Mouse (Mus musculus) midbrain, embryonic 10.5 days (tissue): ENCODE data around the gene Cbarp. TPM values are rescaled to one million over a fixed set of nuclear protein-coding genes. Genes with fewer than 3 reads are reported as not detected.

Experiments used
- polyA plus RNA-seq: library from polyadenylated mRNA; unstranded; fragments of >200 nt; fragmentation: Nextera tagmentation; extraction: Ambion mirVana; gene quantifications from 2 replicates; pipeline ENCODE4 v1.2.1, GENCODE M21; 2016

Cbarp gene
- polyA plus RNA-seq, 1 experiment from 2014 or later, result 7.8 TPM

Other genes starting within 250 kb of the Cbarp start
- gene Cfd, start 250.0 kb downstream of the Cbarp start, polyA plus RNA-seq, result not detected in 2 replicates
- 69.8 and 70.8 TPM in 2 replicates for gene Med16, start 231.9 kb downstream of the Cbarp start, polyA plus RNA-seq
- 2.0 and 5.5 TPM in 2 replicates for gene Gm26602, start 230.0 kb downstream of the Cbarp start, polyA plus RNA-seq
- gene Kiss1r, start 223.9 kb downstream of the Cbarp start, polyA plus RNA-seq, result 1.0 and 1.2 TPM in 2 replicates
- gene R3hdm4, start 219.6 kb downstream of the Cbarp start, polyA plus RNA-seq, result 126 and 154 TPM in 2 replicates
- 12.5 and 13.4 TPM in 2 replicates for gene Arid3a, start 213.8 kb downstream of the Cbarp start, polyA plus RNA-seq
- gene Wdr18, start 180.7 kb downstream of the Cbarp start, polyA plus RNA-seq, result 136 and 155 TPM in 2 replicates
- 0.25 and 0.30 TPM in 2 replicates for gene Grin3b, start 170.1 kb downstream of the Cbarp start, polyA plus RNA-seq
- gene Tmem259, start 156.5 kb downstream of the Cbarp start, polyA plus RNA-seq, result 11.0 TPM in 2 replicates
- 198 and 199 TPM in 2 replicates for gene Cnn2, start 152.3 kb downstream of the Cbarp start, polyA plus RNA-seq
- 3.2 and 4.8 TPM in 2 replicates for gene Abca7, start 144.3 kb downstream of the Cbarp start, polyA plus RNA-seq
- gene Arhgap45, start 124.2 kb downstream of the Cbarp start, polyA plus RNA-seq, result 7.9 and 8.0 TPM in 2 replicates
- 233 and 276 TPM in 2 replicates for gene Polr2e, start 101.0 kb downstream of the Cbarp start, polyA plus RNA-seq
- gene Gpx4, start 93.7 kb downstream of the Cbarp start, polyA plus RNA-seq, result 702 and 747 TPM in 2 replicates
- 15.0 and 15.2 TPM in 2 replicates for gene Sbno2, start 35.3 kb downstream of the Cbarp start, polyA plus RNA-seq
- gene Stk11, start 25.0 kb downstream of the Cbarp start, polyA plus RNA-seq, result 18.0 and 19.7 TPM in 2 replicates
- gene Atp5d, start 2.2 kb downstream of the Cbarp start, polyA plus RNA-seq, result 463 and 481 TPM in 2 replicates
- 17.8 and 19.7 TPM in 2 replicates for gene Midn, start 7.4 kb upstream of the Cbarp start, polyA plus RNA-seq
- gene Cirbp, start 25.1 kb upstream of the Cbarp start, polyA plus RNA-seq, result 91.8 and 135 TPM in 2 replicates
- gene 1600002K03Rik, start 32.1 kb upstream of the Cbarp start, polyA plus RNA-seq, result 10.6 and 11.2 TPM in 2 replicates
- 56.6 and 64.5 TPM in 2 replicates for gene Efna2, start 38.6 kb upstream of the Cbarp start, polyA plus RNA-seq
- gene Mum1, start 85.6 kb upstream of the Cbarp start, polyA plus RNA-seq, result 154 and 166 TPM in 2 replicates
- gene Ndufs7, start 108.3 kb upstream of the Cbarp start, polyA plus RNA-seq, result 288 and 314 TPM in 2 replicates
- 32.5 and 35.5 TPM in 2 replicates for gene Gamt, start 120.2 kb upstream of the Cbarp start, polyA plus RNA-seq
- 43.7 and 50.6 TPM in 2 replicates for gene Dazap1, start 120.7 kb upstream of the Cbarp start, polyA plus RNA-seq
- gene Rps15, start 151.6 kb upstream of the Cbarp start, polyA plus RNA-seq, result 889 and 1,053 TPM in 2 replicates
- gene Apc2, start 155.1 kb upstream of the Cbarp start, polyA plus RNA-seq, result 28.3 and 61.6 TPM in 2 replicates
- gene 2310011J03Rik, start 179.7 kb upstream of the Cbarp start, polyA plus RNA-seq, result 57.3 TPM in 2 replicates
- 3.3 and 4.2 TPM in 2 replicates for gene Pcsk4, start 188.7 kb upstream of the Cbarp start, polyA plus RNA-seq
- 9.1 and 11.5 TPM in 2 replicates for gene Reep6, start 189.1 kb upstream of the Cbarp start, polyA plus RNA-seq
- gene Adamtsl5, start 207.6 kb upstream of the Cbarp start, polyA plus RNA-seq, result 0.48 and 0.91 TPM in 2 replicates
- 0.12 and 0.32 TPM in 2 replicates for gene Plk5, start 215.6 kb upstream of the Cbarp start, polyA plus RNA-seq
- 6.3 and 6.4 TPM in 2 replicates for gene Mex3d, start 246.8 kb upstream of the Cbarp start, polyA plus RNA-seq